Mouse (Mus musculus) testis, adult 2 months (tissue): ENCODE measurements around the gene Rffl. TPM values are rescaled to one million over a fixed set of nuclear protein-coding genes. Genes with fewer than 3 reads are reported as not detected.

Experiments
- H3K27ac ChIP-seq: fragments of 200-500 bp; 2 replicates; pipeline ENCODE4 v1.5.1; 2012; ENCODE audit warnings: low read depth, low read length; ENCODE audit not compliant: control insufficient read depth, insufficient read depth
- H3K27me3 ChIP-seq: fragments of 200-500 bp; 2 replicates; pipeline ENCODE4 v1.6.1; 2012; ENCODE audit warnings: mild to moderate bottlenecking, low read length, moderate library complexity; ENCODE audit not compliant: control insufficient read depth, insufficient read depth
- H3K36me3 ChIP-seq: fragments of 200-500 bp; 2 replicates; pipeline ENCODE4 v1.6.1; 2012; ENCODE audit warnings: mild to moderate bottlenecking, low read length; ENCODE audit not compliant: control insufficient read depth, insufficient read depth
- H3K4me1 ChIP-seq: fragments of 200-500 bp; 2 replicates; pipeline ENCODE4 v1.6.1; 2012; ENCODE audit warnings: low read length; ENCODE audit not compliant: control insufficient read depth, insufficient read depth
- H3K4me3 ChIP-seq: fragments of 200-500 bp; 2 replicates; pipeline ENCODE4 v1.5.1; 2012; ENCODE audit warnings: low read depth, mild to moderate bottlenecking, low read length, moderate library complexity, mixed read lengths; ENCODE audit not compliant: control insufficient read depth
- CTCF ChIP-seq: fragments of 200-500 bp; IDR thresholded peaks from 2 replicates; pipeline ENCODE4 v1.5.1; 2012; ENCODE audit warnings: low read depth, mild to moderate bottlenecking, inconsistent platforms, low read length, moderate library complexity; ENCODE audit not compliant: control insufficient read depth, insufficient read depth, insufficient replicate concordance
- POLR2A ChIP-seq: fragments of 200-500 bp; IDR thresholded peaks from 2 replicates; pipeline ENCODE4 v1.6.1; 2012; ENCODE audit warnings: low read depth, mild to moderate bottlenecking, inconsistent platforms, low read length, moderate library complexity; ENCODE audit not compliant: control insufficient read depth
- polyA plus RNA-seq: library from polyadenylated mRNA; depleted of rRNA; stranded (reverse); fragments of >200 nt; gene quantifications from 2 replicates; pipeline ENCODE4 v1.2.3, GENCODE M21; 2012; rRNA removed

Rffl gene
- polyA plus RNA-seq: 135 and 143 TPM in 2 replicates

DNA sequence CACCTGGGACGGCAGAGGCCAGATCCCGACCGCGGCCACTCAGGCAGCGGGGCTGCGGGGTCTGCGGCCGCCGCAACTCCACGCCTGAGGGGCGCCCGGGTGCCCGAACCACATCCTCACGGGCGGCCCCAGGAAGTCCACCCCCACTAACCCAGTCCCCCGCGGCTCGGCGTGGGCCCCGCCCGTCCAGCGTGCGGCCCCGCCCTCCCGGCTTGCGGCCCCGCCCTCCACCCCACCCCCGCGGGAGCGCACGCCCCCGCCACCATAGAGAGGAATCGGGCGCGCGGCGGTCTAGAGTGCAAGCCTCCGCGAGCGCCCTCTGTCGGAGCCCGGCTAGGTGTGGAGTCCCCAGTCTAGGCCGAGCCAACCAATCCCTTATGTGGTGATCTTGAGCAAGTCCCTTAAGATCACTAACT, at the start of gene Rffl:
Gene Rffl, minus strand, starts transcription at position 180 of the 416 bp plus-strand sequence.
- no peak for TF ChIP-seq POLR2A
- TF ChIP-seq CTCF: peak; percentile 76
- peak within 1 kb of the TSS; percentile 43 for H3K27ac ChIP-seq
- peak within 1 kb of the TSS; percentile 88 for H3K4me3 ChIP-seq
- H3K27me3 ChIP-seq: no peaks in the 10 kb centered on the region
- H3K4me1 ChIP-seq: peaks cover 11% of the 10 kb centered on the region
- H3K36me3 ChIP-seq: no peaks in the 10 kb centered on the region

DNA sequence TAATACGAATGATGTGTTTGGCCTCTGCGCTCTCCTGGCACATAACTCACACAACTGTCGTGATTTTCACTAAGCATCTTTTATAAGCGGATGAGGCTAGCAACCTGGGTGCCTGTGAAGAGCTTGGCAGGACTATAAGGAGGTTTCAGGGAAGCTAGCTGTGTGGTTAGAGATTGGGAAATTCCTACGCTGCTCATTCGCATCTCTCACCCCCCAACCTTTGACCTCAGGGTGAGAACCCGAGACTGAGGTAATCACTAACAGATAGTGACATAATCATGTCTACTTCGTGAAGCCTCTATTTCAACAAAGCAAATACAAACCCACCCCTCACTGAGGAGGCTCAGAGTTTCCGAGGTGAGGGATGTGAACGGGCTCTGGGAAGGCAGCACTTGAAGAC, 49.8 kb upstream of the Rffl start:
- no peaks in the 10 kb centered on the region for H3K27me3 ChIP-seq
- no peaks in the 10 kb centered on the region for H3K36me3 ChIP-seq
- no peak overlapping the region for H3K27ac ChIP-seq
- no peak overlapping the region for H3K4me3 ChIP-seq
- TF ChIP-seq CTCF (no peak), POLR2A (no peak)
- H3K4me1 ChIP-seq: no peaks in the 10 kb centered on the region

DNA sequence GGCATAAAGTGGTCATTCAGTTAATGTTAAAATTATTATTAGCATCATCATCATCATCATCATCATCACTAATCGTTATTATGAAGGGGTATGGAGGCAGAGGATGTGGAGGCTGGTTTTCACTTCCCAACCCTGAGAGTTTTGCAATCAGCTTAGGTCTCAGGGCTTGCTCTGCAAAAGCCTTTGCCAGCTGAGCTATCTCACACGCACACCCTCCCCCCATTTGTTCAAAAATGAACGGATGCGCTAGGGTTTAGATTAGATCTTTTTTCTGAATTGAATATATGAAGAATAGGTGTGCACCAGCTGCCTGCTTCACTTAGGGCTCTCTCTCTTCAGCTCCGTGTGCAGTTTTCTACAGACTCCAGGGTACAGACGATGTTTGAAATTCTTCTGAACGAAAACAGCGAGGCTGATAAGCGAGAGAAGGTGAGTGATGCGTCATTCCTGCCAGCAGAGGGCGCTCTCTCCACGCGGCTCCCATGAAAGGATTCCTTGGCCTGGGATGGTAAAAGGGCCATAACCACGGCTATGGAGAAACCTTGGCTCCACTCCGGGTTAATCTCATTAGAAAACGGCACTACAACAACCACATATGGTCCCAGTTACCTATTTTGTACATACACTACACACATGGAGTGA, 43.8 kb upstream of the Rffl start:
- H3K27ac ChIP-seq: no peak overlapping the region
- H3K4me3 ChIP-seq: no peak overlapping the region
- H3K27me3 ChIP-seq: no peaks in the 10 kb centered on the region
- H3K36me3 ChIP-seq: no peaks in the 10 kb centered on the region
- TF ChIP-seq CTCF (peak; percentile 99), POLR2A (no peak)
- H3K4me1 ChIP-seq: peaks cover 3% of the 10 kb centered on the region

DNA sequence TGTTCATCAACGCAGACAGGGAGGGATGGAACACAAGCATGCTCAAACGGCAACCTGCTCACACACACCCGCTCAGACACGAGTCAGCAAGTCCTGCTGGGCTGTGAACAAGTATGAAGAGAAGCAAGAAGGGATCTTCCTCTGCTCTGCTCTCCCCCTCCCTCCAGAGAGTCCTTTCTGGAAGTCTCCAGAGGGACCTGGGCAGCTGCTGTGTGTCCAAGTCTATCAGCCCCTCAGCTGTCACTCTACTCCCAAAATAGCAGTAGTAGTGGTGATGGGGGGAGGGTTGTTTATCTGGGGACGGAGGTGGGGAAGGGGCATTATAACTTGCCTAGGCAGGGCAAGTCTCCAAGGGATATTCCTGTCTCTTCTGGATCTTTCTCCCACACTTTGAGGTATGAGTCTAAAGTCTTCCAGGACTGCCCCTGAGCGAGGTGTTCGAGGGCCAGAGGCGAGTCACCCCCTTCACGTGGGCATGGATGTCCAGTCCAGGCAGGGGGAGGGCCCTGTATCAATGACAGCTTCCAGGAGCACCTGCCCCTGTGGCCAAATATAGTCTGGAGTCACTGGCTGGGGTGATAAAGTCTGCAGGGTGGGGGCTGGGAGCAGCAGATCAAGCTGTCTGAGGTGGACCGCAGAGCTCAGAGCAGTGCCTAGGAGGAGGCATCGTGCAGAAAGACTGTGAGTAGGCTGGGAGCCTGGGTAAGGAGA, 39.8 kb upstream of the Rffl start:
- Histone ChIP-seq H3K27me3 (no peaks in the 10 kb centered on the region), H3K27ac (no peak overlapping the region), H3K4me1 (peaks cover 12% of the 10 kb centered on the region), H3K36me3 (no peaks in the 10 kb centered on the region), H3K4me3 (no peak overlapping the region)
- no peak for TF ChIP-seq CTCF
- no peak for TF ChIP-seq POLR2A

DNA sequence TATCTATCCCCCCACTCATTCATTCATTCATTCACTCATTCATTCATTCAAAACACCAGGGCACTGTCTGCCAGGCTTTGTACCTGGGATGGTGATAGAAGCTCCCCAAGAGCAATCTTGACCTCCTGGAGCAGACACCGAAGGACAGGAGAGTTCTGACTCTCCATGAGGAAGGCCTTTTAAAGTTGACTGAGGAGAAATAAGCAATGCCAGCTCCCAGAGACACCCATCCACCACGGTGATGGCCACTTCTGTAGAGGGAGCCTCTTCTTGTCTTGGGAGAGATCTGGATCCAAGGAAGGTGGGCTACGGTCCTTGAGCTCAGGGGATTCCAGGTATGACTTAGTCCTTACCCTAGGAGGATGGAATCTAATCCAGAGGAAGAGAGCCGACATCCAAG, 39.2 kb upstream of the Rffl start, which contains the start of gene Unc45b:
Gene Unc45b, plus strand, starts transcription at position 301 of the 400 bp plus-strand sequence.
- no peak within 1 kb of the TSS for H3K4me3 ChIP-seq
- H3K36me3 ChIP-seq: no peaks in the 10 kb centered on the region
- H3K27ac ChIP-seq: no peak within 1 kb of the TSS
- peaks cover 12% of the 10 kb centered on the region for H3K4me1 ChIP-seq
- TF ChIP-seq CTCF (no peak), POLR2A (no peak)
- H3K27me3 ChIP-seq: no peaks in the 10 kb centered on the region

DNA sequence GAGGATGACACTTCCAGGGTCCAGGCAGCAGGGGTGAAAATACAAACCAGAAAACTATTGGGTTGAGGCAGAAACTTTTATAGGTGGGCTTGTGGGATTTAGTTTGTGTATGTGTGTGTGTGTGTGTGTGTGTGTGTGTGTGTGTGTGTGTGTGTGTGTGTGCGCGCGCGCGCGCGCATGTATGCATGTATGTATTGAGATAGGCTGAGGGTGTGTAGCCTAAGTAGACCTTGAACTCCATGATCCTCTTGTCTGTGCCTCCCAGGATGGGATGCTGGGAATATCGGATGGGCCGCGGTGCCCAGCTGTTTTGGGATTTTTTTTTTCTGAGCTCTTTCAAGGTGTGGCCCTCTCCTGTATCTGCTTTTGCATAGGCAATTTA, 37.6 kb upstream of the Rffl start:
- Histone ChIP-seq H3K4me1 (peaks cover 9% of the 10 kb centered on the region), H3K4me3 (peak overlapping the region; percentile 86), H3K27me3 (no peaks in the 10 kb centered on the region), H3K36me3 (no peaks in the 10 kb centered on the region; the same call in 1 of the 2 replicates), H3K27ac (no peak overlapping the region)
- no peak for TF ChIP-seq POLR2A
- no peak for TF ChIP-seq CTCF

DNA sequence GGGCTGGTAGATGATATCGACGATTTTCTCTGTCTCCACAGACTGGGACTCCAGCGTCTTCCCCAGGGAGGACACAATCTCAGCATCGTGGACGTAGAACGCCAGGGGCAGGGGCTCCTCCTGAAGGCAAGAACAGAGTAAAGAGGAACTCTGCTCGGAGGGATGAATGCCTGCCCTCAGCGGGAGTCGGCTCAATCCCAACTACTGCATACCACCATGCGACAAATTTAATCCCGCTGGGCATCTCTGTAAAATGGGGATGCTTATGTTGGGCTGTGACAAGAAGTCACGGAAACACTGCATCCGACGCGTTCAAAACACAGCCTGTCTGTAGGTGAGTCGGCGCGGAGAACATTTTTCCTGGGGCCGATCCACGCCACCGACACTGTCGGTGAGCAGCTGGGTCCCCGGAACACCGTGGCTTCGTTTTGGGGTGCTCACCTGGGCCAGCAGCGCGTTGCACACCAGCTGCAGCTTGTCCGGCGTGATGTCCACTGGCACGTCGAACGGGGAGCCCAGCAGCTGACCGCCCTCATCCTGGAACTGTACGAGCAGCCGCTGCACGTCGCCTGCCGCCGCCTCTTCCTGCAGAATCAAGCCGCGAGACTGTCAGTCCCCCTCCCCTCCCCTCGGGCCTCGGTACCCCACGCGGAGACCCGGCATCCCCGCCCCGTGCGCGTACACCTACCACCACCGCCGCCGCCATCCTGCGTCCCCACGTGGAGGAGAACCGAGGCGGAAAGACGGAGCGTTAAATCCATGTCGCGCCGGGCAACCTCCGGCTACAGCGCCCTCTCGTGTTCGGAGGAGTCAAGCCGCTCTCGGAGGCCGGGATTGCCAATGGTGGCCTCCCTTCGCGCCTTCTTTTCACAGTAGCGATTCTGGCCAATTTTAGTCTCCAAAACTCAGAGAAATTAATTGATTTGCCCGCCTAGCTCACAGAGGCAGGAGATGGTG, 36.9 kb upstream of the Rffl start, which contains the start of gene Nle1:
Gene Nle1, minus strand, starts transcription at position 761 of the 957 bp plus-strand sequence.
- H3K27me3 ChIP-seq: no peaks in the 10 kb centered on the region
- TF ChIP-seq CTCF (peak; percentile 93), POLR2A (peak; percentile 73)
- no peaks in the 10 kb centered on the region; the same call in 1 of the 2 replicates for H3K36me3 ChIP-seq
- 0 out of 2 replicates have a peak within 1 kb of the TSS, but pooled peaks have one; percentile 18 for H3K27ac ChIP-seq
- peak within 1 kb of the TSS; percentile 86 for H3K4me3 ChIP-seq
- H3K4me1 ChIP-seq: peaks cover 9% of the 10 kb centered on the region
